Mouse (Mus musculus) lung, adult 2 months (tissue): ENCODE results near the gene Dtnb.

Source experiments
- CTCF ChIP-seq: fragments of 200-500 bp; IDR thresholded peaks from 2 replicates; pipeline ENCODE4 v1.5.1; 2011; ENCODE audit warnings: mild to moderate bottlenecking, low read length, control low read depth; ENCODE audit not compliant: insufficient read depth
- POLR2A ChIP-seq: fragments of 200-500 bp; IDR thresholded peaks from 2 replicates; pipeline ENCODE4 v1.6.1; 2011; ENCODE audit warnings: low read depth, mild to moderate bottlenecking, control low read depth, low read length, borderline replicate concordance; ENCODE audit errors: extremely low read depth

- TF ChIP-seq CTCF (no peak), POLR2A (no peak)
Observed at GRCm38 (mm10) chr12:3546781-3547180, 25.4 kb upstream of the Dtnb start.
